Mouse (Mus musculus) gastrocnemius, adult 2 months (tissue): ENCODE data around the gene Tet3. TPM values are rescaled to one million over a fixed set of nuclear protein-coding genes. Genes with fewer than 3 reads are reported as not detected.

Experiments
- DNase-seq: peaks from one replicate; pipeline ENCODE4 v3.0.0; 2022
- H3K27ac ChIP-seq: fragments of 200-600 bp; 2 replicates; pipeline ENCODE4 v1.8.1; 2022; ENCODE audit warnings: mild to moderate bottlenecking
- H3K4me3 ChIP-seq: fragments of 200-600 bp; 2 replicates; pipeline ENCODE4 v1.8.1; 2022; ENCODE audit warnings: mild to moderate bottlenecking, moderate library complexity
- CTCF ChIP-seq: fragments of 200-600 bp; IDR thresholded peaks from 2 replicates; pipeline ENCODE4 v1.8.1; 2022; ENCODE audit warnings: antibody characterized with exemption, mild to moderate bottlenecking, moderate library complexity
- intact Hi-C: fragments of 180-260 bp; cut with DNase I; formaldehyde crosslinking; loops from one replicate; pipeline ENCODE4 v1.15.1; 2025
- long read RNA-seq, 2 experiments: library from polyadenylated mRNA; stranded (forward); transcript quantifications; one replicate each; pipeline ENCODE4 v2.0.0; 2021
- total RNA-seq, 2 experiments: library from RNA; stranded (reverse); gene quantifications; 2 replicates each; pipeline ENCODE4 v1.2.3; 2021

Tet3 gene
- 10 to 100 TPM; 16.4 to 18.0 TPM for total RNA-seq
- long read RNA-seq, experiment 1, partial matches to known transcripts, result 0 of 3 reads
- long read RNA-seq, experiment 1, other reads (novel, unspliced or antisense), result 3 of 3 reads
- long read RNA-seq, experiment 2, partial matches to known transcripts, result 0 of 5 reads
- long read RNA-seq, experiment 2, other reads (novel, unspliced or antisense), result 5 of 5 reads

DNA sequence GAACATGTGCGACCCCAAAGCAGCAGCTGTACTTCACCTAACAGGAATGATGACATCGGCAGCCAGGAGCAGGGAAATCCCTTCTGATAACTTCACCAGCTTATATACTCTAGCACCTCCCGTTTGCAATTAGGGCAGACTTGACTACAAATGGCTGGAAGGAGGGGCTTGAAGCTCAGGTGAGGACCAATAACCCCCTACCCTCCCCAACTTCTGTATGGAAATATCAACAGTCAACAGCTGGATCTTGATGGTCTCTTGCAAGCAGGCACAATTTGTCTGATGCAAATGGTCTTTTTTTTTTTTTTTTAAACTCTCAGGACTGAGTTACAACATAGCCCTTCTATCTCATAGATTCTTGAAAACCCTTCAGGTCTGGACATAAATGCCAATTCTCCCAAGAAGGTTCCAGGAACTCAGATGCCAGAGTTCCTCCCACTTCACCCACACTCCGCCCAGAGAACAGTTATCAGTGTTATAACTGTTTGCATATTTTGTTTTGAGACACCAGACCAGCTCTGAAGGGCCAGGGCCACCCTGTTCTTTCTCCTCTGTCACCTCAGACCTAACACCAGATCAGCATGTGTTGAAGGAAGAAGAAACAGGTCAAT lies at the start of gene Tet3:
TSS of gene Tet3 (minus strand) at position 51 of the 611 bp plus-strand sequence.
- TF ChIP-seq CTCF, result no peak
- H3K27ac ChIP-seq, result no peak within 1 kb of the TSS
- no peak within 1 kb of the TSS for H3K4me3 ChIP-seq
- intact Hi-C loops, result loop anchor here (5.0 kb wide), 1 partner anchor 102 kb away; no protein-coding TSS in a partner anchor
- DNase-seq, result no peak

DNA sequence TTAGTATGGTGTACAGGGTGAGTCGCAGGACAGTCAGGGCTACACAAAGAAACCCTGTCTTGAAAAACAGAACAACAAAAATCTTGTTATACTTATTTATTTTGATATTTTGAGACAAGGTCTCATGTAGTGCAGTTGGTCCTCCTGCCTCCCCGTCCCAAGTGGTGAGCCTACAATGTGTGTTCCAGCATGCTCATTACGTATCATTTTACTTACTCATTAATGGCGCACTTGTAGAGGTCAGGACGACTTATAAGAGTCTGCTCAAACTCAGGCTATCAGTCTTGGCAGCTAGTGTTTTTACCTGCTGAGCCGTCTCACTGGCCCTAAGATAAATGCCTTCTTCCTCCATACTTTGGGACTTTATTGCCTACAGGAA lies 48.3 kb upstream of the Tet3 start:
- DNase-seq, result no peak
- no peak for TF ChIP-seq CTCF
- Histone ChIP-seq H3K4me3 (peak overlapping the region; percentile 88), H3K27ac (peak overlapping the region; percentile 99)
- intact Hi-C loops, result loop anchor here (2.0 to 10.0 kb wide), 2 partner anchors 50 to 402 kb away; partner anchors contain the start of genes Ccdc142, Gm42688 and Mrpl53

GRCm38 (mm10) chr6:83506258-83507167 lies 47.6 kb upstream of the Tet3 start, which contains the start of gene Dguok:
Dguok (minus strand) TSS chr6:83506969.
- peak; percentile 98 for DNase-seq
- peak within 1 kb of the TSS; percentile 99 for H3K27ac ChIP-seq
- intact Hi-C loops, result loop anchor here (2.0 to 10.0 kb wide), 2 partner anchors 50 to 402 kb away; partner anchors contain the start of genes Ccdc142, Gm42688 and Mrpl53
- TF ChIP-seq CTCF, result no peak
- peak within 1 kb of the TSS; percentile 88 for H3K4me3 ChIP-seq

DNA sequence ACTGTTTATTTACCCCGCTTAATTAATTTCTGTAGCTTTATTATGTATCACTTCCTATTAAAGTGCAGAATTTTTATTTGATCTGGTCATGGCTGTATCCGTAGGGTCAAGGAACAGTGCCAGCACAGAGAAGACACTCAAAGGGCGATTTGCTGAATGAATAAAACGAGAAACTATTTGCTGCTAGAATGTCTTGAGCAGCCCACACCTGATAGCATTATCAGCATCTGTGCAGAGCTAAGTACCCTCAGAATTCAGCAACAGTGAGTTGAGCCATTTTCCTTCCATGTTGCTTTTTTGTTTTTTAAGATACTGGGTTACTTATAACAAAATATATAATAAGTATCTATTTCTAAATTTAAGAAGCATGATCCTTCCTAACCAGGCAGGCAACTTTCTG lies 46.7 kb upstream of the Tet3 start:
- Histone ChIP-seq H3K4me3 (peak overlapping the region; percentile 88), H3K27ac (peak overlapping the region; percentile 99)
- intact Hi-C loops, result loop anchor here (10.0 kb wide), 1 partner anchor 401 kb away; the partner anchor contains the start of genes Ccdc142, Gm42688 and Mrpl53
- no peak for TF ChIP-seq CTCF
- DNase-seq, result no peak

GRCm38 (mm10) chr6:83503361-83503760 lies 44.5 kb upstream of the Tet3 start:
- no peak for TF ChIP-seq CTCF
- intact Hi-C loops, result loop anchor here (10.0 kb wide), 1 partner anchor 399 kb away; the partner anchor contains the start of genes Ccdc142, Gm42688 and Mrpl53

GRCm38 (mm10) chr6:83502656-83503055 lies 43.8 kb upstream of the Tet3 start:
- no peak for TF ChIP-seq CTCF
- peak overlapping the region; percentile 11; the same call in 1 of the 2 replicates for H3K4me3 ChIP-seq
- peak overlapping the region; percentile 80 for H3K27ac ChIP-seq
- intact Hi-C loops, result loop anchor here (10.0 kb wide), 1 partner anchor 398 kb away; the partner anchor contains the start of genes Ccdc142, Gm42688 and Mrpl53
- DNase-seq, result no peak

More at GRCm38 (mm10) chr6:83503361-83503760, 44.5 kb upstream of the Tet3 start:
- Histone ChIP-seq H3K4me3 (no peak overlapping the region), H3K27ac (peak overlapping the region; percentile 80)
- no peak for DNase-seq

- H3K4me3 ChIP-seq, result peak overlapping the region; percentile 11; the same call in 1 of the 2 replicates
- no peak for TF ChIP-seq CTCF
- intact Hi-C loops, result loop anchor here (10.0 kb wide), 1 partner anchor 397 kb away; the partner anchor contains the start of genes Ccdc142, Gm42688 and Mrpl53
- DNase-seq, result peak; percentile 54
- peak overlapping the region; percentile 80 for H3K27ac ChIP-seq
Measured at GRCm38 (mm10) chr6:83501524-83502310, 42.8 kb upstream of the Tet3 start.

DNA sequence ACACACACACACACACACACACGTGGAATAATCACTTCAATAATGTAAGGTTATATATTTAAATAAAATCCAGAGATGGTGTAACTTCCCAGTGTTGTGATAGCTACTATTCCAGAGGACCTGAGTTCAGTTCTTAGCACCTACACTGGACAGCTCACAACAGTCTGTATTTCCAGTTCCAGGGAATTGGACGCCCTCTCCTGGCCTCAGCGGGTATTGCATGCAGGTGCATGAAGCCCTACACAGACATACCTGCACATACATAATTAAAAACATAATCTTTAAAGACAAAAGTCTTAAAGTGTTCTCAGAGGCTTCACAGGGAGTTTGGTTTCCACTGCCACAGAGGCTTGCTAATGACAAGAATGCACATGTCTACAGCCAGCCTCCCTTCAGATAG lies 41.6 kb upstream of the Tet3 start:
- Histone ChIP-seq H3K4me3 (no peak overlapping the region), H3K27ac (no peak overlapping the region)
- intact Hi-C loops, result loop anchor here (10.0 kb wide), 1 partner anchor 396 kb away; the partner anchor contains the start of genes Ccdc142, Gm42688 and Mrpl53
- peak; percentile 61 for TF ChIP-seq CTCF
- peak; percentile 22 for DNase-seq

GRCm38 (mm10) chr6:83499078-83499477 lies 40.2 kb upstream of the Tet3 start:
- intact Hi-C loops, result no loop called here

DNA sequence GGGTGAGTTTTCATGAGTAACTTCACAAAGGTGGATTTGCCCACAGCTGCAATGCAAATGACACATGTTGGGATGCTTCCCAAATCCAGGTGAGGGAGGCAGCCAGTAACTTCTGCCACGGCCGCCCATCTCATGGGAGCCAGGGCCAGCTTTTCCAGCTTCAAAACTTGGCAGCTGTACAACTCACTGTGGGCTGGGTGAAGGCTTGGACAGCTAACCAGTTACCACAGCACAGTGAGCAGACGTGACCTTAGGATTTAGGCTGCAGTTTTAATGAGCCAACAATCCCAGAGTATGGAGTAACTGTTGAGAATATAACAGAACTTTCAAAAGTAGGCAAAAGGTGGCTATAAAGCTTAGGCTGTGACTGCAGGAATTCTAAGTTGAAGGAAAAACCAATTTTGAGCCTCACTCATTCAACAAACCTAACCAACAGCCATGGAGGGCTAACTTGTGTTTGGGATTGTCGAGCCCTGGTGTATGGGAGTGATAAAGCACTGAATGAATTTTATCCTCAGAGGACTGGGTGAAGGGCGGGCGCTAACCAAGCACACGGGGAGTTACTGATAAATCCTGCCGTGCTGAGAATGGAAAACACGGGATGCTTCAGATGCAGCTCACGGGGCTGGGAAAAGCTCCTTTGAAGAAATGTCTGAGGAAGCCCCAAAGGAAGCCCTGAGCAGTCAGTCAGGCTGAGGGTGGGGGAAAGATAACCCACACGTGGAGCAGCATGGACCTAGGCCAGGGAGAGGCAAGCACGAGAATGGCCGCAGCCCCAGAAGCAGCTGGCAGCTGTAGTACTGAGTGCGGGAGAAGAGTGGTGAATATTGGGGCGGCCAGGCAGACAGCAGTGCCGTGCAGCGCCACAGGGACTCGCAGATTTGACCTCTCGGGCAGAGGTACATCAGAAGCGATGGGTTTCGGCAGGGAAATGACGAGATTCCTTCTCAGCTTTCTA lies 38.1 kb upstream of the Tet3 start:
- H3K4me3 ChIP-seq, result no peak overlapping the region
- DNase-seq, result peak; percentile 64
- TF ChIP-seq CTCF, result no peak
- intact Hi-C loops, result no loop called here
- H3K27ac ChIP-seq, result peak overlapping the region; percentile 60

More at GRCm38 (mm10) chr6:83499078-83499477, 40.2 kb upstream of the Tet3 start:
- Histone ChIP-seq H3K4me3 (no peak overlapping the region), H3K27ac (no peak overlapping the region; the same call in 1 of the 2 replicates)
- TF ChIP-seq CTCF, result no peak
- DNase-seq, result no peak
